Mouse (Mus musculus) liver, embryonic 11.5 days (tissue): ENCODE results near the gene Sec13. TPM values are rescaled to one million over a fixed set of nuclear protein-coding genes. Genes with fewer than 3 reads are reported as not detected.

ENCODE experiments used
- ATAC-seq: fragments of 200-750 bp; cut with Nextera tagmentation; replicated peaks from 2 replicates; pipeline ENCODE4 v1.8.0; 2017; ENCODE audit warnings: moderate number of reproducible peaks, mild to moderate bottlenecking, moderate TSS enrichment, moderate library complexity; ENCODE audit not compliant: low FRiP score
- DNase-seq: peaks from one replicate; pipeline ENCODE4 v3.0.0-alpha.2; 2017; ENCODE audit warnings: low spot score
- H3K27ac ChIP-seq: fragments of 300-500 bp; sonication (generic); 2 replicates; pipeline ENCODE4 v1.5.1; 2014; ENCODE audit warnings: mild to moderate bottlenecking, low read depth, low read length, control low read depth
- H3K27me3 ChIP-seq: fragments of 300-500 bp; sonication (generic); replicated peaks from 2 replicates; pipeline ENCODE4 v1.6.1; 2014; ENCODE audit warnings: low read length, mixed read lengths; ENCODE audit not compliant: control insufficient read depth, insufficient read depth
- H3K36me3 ChIP-seq: fragments of 300-500 bp; sonication (generic); 2 replicates; pipeline ENCODE4 v1.6.1; 2014; ENCODE audit warnings: mild to moderate bottlenecking, low read length, moderate library complexity, mixed read lengths; ENCODE audit not compliant: control insufficient read depth, insufficient read depth
- H3K4me1 ChIP-seq: fragments of 300-500 bp; sonication (generic); replicated peaks from 2 replicates; pipeline ENCODE4 v1.6.1; 2014; ENCODE audit warnings: low read length, mixed read lengths; ENCODE audit not compliant: control insufficient read depth, insufficient read depth
- H3K4me2 ChIP-seq: fragments of 300-500 bp; sonication (generic); 2 replicates; pipeline ENCODE4 v1.6.1; 2014; ENCODE audit warnings: mild to moderate bottlenecking, control low read depth, moderate library complexity
- H3K4me3 ChIP-seq: fragments of 300-500 bp; sonication (generic); 2 replicates; pipeline ENCODE4 v1.5.1; 2014; ENCODE audit warnings: low read depth, low read length, control low read depth
- H3K9ac ChIP-seq: fragments of 300-500 bp; sonication (generic); 2 replicates; pipeline ENCODE4 v1.6.1; 2014; ENCODE audit warnings: low read depth, low read length, control low read depth
- H3K9me3 ChIP-seq: fragments of 300-500 bp; sonication (generic); 2 replicates; pipeline ENCODE4 v1.6.1; 2016; ENCODE audit warnings: low read length, inconsistent platforms, mixed read lengths; ENCODE audit not compliant: control insufficient read depth
- WGBS: fragments of 180-500 bp; shearing (Covaris S2); extraction: QIAGEN DNeasy Blood & Tissue Kit; methylation state at CpG from one replicate; pipeline ENCODE4 v1.1.7; 2014; 5-methylcytosine and 5-hydroxymethylcytosine counted together
- microRNA-seq: library from miRNA; unstranded; fragments of <30 nt; microRNA quantifications from one replicate; pipeline ENCODE4, GENCODE M21; 2017; ENCODE audit warnings: borderline number of aligned reads
- polyA plus RNA-seq: library from polyadenylated mRNA; unstranded; fragments of >200 nt; fragmentation: Nextera tagmentation; extraction: Ambion mirVana; gene quantifications from 2 replicates; pipeline ENCODE4 v1.2.1, GENCODE M21; 2014

Gene Sec13
- polyA plus RNA-seq, 1 experiment from 2014 or later: 236 TPM

DNA sequence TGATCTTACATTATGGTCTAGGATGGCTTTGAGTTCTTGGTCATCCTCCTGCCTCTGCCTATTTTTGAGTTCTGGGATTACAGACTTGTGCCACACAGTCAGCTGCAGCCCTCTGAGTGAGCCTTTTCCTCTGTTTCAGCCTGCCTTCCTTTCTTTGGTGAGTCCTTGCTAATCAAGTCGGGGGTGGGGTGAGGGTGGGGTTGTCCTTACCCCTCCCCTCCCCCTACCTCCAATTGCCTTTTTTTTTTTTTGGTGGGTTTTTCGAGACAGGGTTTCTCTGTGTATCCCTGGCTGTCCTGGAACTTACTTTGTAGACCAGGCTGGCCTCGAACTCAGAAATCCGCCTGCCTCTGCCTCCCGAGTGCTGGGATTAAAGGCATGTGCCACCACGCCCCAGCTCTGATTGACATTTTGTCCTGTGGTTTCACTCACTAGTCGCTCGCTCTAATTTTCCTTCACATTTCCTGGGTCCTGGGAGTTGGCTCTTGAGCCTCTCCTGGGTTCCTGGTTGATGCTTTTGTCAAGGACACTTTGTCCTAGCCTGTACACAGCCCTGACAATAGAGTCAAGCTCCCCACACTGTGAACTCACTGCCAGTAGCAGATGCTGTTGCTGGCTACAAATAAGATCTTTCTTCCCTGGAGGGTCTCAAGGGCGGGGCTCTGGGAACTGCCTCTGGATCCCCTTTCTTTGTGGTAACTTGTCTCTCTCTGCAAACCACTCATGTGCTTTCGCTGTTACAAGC, 57.3 kb downstream of the Sec13 start:
- Histone ChIP-seq H3K4me3 (no peak overlapping the region), H3K27me3 (no peaks in the 10 kb centered on the region), H3K9ac (no peak overlapping the region), H3K4me1 (peaks cover 5% of the 10 kb centered on the region; the same call in 1 of the 2 replicates), H3K9me3 (no peaks in the 10 kb centered on the region), H3K36me3 (no peaks in the 10 kb centered on the region), H3K27ac (no peak overlapping the region), H3K4me2 (no peak overlapping the region)
- 75% methylated on average over 10 of the region's 10 CpGs for WGBS
- no peak for ATAC-seq
- DNase-seq: no peak

DNA sequence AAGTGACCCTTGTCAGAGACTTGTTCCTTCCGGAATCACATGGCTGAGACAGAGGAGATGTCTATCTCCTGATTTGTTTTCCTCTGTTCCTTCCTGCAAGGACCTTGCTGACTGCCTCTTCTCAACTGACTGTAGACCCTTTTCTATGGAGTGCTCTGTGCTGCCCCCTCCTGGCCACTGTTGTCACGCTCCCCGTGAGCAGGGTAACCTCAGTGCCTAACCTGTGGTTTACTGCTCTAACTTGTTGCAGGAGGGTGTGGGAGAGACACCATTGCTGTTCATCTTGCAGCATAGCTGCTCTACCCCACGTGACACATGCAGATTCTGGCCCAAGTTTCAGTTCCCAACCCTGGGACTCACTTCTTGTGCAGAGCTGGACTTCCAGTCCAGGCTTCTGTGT, 59.3 kb downstream of the Sec13 start:
- no peak overlapping the region for H3K9ac ChIP-seq
- no peak overlapping the region for H3K4me2 ChIP-seq
- no peaks in the 10 kb centered on the region for H3K9me3 ChIP-seq
- peak; percentile 78 for ATAC-seq
- peak; percentile 81 for DNase-seq
- H3K27ac ChIP-seq: no peak overlapping the region
- H3K27me3 ChIP-seq: no peaks in the 10 kb centered on the region
- WGBS: 12% methylated on average over 4 of the region's 4 CpGs
- H3K4me3 ChIP-seq: no peak overlapping the region
- peaks cover 5% of the 10 kb centered on the region; the same call in 1 of the 2 replicates for H3K4me1 ChIP-seq
- H3K36me3 ChIP-seq: no peaks in the 10 kb centered on the region

DNA sequence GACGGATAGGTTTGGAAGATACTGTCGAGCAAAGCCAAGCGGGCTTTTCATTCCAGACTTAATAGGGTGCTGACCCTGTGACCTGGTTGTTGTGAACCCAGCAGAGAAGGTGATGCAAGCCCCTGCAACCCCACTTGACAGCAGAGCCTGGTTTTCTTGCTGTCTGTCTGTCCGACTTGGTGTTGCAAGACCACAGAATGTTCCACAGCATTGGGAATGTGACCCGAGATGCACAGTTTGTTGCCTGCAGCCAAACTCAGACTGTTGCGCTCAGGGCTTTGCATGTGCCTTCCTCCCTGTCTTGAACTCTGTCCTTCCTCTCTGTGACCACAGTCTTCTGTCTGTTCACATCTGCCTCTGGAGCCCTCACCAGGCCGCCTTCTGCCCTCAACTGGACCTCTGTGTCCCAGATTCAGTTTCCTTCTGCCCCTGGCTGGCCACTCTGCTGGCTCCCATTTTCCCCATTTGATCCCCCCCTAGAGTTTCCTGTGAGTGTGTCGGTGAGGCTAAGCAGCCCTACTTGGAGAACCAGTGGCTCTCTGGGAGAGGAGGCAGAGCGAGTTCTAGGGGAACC, 60.5 kb downstream of the Sec13 start:
- H3K4me1 ChIP-seq: peaks cover 5% of the 10 kb centered on the region; the same call in 1 of the 2 replicates
- no peak overlapping the region for H3K27ac ChIP-seq
- DNase-seq (no peak), ATAC-seq (no peak)
- H3K4me3 ChIP-seq: no peak overlapping the region
- H3K36me3 ChIP-seq: no peaks in the 10 kb centered on the region
- H3K9ac ChIP-seq: no peak overlapping the region
- no peaks in the 10 kb centered on the region for H3K9me3 ChIP-seq
- 67% methylated on average over 9 of the region's 9 CpGs for WGBS
- no peak overlapping the region for H3K4me2 ChIP-seq
- H3K27me3 ChIP-seq: no peaks in the 10 kb centered on the region

DNA sequence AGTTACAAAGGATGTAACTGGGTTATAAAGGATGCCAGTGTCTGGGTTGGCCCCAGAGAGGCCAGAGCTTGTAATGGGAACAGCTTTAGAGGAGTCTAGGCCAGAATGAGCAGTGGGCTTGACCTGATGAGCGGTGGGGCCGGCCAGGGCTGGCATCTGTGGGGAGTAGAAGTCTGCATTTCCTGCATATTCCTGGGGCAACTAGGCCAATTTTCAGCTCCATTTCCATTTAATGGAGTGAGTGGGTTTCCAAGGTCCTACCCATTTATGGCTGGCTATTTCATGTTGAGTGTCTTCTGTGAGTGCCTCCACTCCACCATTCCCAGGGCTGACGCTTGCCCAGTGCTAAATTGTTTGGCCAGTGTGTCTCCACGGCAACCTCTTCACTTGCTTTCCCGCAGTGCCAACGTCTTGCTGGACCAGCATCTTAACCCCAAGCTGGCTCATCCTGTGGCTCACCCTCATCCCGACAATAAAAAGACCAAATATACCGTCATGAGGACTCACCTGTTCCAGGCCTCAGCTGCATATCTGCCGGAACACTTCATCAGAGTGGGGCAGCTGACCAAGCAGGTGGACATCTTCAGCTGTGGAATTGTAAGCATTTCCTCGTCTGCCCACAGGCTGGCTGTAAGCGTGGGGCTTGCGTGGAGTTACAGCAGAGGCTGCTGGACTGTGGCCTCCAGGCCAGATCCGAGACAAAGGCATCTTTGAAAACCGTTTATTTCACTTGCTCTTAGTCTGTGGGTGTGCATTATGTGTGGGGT, 62.1 kb downstream of the Sec13 start:
- Histone ChIP-seq H3K4me2 (no peak overlapping the region), H3K27ac (no peak overlapping the region), H3K27me3 (no peaks in the 10 kb centered on the region), H3K36me3 (no peaks in the 10 kb centered on the region), H3K4me1 (peaks cover 5% of the 10 kb centered on the region; the same call in 1 of the 2 replicates), H3K4me3 (no peak overlapping the region), H3K9me3 (no peaks in the 10 kb centered on the region), H3K9ac (no peak overlapping the region)
- 85% methylated on average over 14 of the region's 14 CpGs for WGBS
- ATAC-seq: no peak
- DNase-seq: no peak

Small RNA genes lying within 50 kb of the gene (microRNA-seq; reads per million reads assigned to microRNA genes)
- not detected for gene Mir7042

Other genes with a start within 250 kb of the Sec13 start
- gene Prrt3, start 238.8 kb downstream of the Sec13 start, polyA plus RNA-seq: 0.16 TPM in 2 replicates
- gene Emc3, start 209.1 kb downstream of the Sec13 start, polyA plus RNA-seq: 70.8 and 75.8 TPM in 2 replicates
- gene Fancd2, start 209.1 kb downstream of the Sec13 start, polyA plus RNA-seq: 19.1 and 22.7 TPM in 2 replicates
- gene Fancd2os, start 140.0 kb downstream of the Sec13 start, polyA plus RNA-seq: 0.18 TPM in 2 replicates
- 166 and 173 TPM in 2 replicates for gene Brk1, start 136.0 kb downstream of the Sec13 start, polyA plus RNA-seq
- gene Vhl, start 116.8 kb downstream of the Sec13 start, polyA plus RNA-seq: 24.8 and 29.5 TPM in 2 replicates
- 14.1 and 14.8 TPM in 2 replicates for gene Irak2, start 102.3 kb downstream of the Sec13 start, polyA plus RNA-seq
- gene Tatdn2, start 43.7 kb downstream of the Sec13 start, polyA plus RNA-seq: 1.2 TPM in 2 replicates
- gene Ghrl, start 20.9 kb downstream of the Sec13 start, polyA plus RNA-seq: 0.45 TPM in 1 of 2 replicates, not detected in the other